Mouse (Mus musculus) C2C12 (cell line): Measurements from ENCODE around the gene Gm11634.

Experiments used
- CTCF ChIP-seq: IDR thresholded peaks from one replicate; pipeline ENCODE4 v1.5.1; 2011; ENCODE audit not compliant: control insufficient read depth, insufficient read depth, insufficient read length
- MAX ChIP-seq: IDR thresholded peaks from one replicate; pipeline ENCODE4 v1.6.1; 2011; ENCODE audit warnings: mild to moderate bottlenecking, control low read depth

DNA sequence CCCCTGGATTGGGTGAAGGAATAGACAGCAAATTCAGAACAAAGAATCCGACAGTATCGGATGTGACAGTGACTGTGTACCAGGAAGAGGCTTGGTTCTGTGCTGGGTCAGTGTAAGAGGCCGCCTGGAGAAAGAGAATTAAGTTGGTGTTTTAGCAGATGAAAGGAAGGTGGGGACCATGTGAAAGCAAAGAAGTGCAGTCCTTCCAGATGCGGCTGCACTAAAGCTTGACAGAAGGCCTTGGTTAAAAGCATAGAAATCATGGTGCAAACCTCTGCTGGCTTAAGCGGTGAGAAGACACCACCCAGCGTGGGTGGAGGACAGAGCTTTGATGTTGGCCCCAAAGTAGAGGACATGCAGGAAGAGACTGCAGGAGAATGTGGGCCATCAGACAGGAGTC, 14.5 kb upstream of the Gm11634 start:
- TF ChIP-seq CTCF (no peak), MAX (no peak)
